ENCODE assay signal across 16 mouse cellular contexts in the genomic region with DNA sequence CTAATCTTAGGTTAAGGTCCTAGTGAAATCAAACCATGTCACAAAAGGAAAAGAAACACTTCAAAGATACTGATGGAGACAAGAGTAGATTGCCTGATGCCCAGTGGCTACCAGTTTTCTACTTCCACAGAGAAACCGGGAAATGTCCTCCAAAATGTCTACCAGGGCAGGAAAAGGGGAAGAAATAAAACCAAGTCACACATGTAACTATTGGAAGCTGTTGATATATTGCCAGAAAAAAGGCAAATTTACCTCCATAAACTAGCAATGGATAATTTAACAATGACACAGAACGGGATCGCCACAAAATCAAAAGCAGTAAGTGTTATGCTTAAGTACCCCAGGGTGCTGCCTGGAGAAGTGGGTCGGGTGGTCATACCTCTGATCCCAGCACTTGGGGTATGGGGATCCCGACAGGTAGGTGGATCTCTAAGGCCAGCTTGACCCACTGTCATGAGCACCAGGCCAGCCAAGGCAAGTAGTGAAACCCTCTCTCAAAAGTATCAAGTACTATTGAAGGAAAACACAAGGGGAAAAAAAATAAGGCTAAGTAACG. TPM values are rescaled to one million over a fixed set of nuclear protein-coding genes. Genes with fewer than 3 reads are reported as not detected.
DNase-seq lines count a peak whose midpoint lies in the region.
"Had no signal": no experiment of that assay in that cellular context is flagged by ENCODE, and none has a peak within 500 bp of the region (broad histone marks: within the 10 kb centered on the region; RNA-seq: fewer than 3 reads in every experiment).

No protein-coding gene starts in this region.

- peak; percentile 76 for DNase-seq in heart, adult 11 months
- no peak for DNase-seq in heart, adult 18-20 months
- peak; percentile 2 for DNase-seq in layer of hippocampus, adult 9-11 months
- no peak for DNase-seq in layer of hippocampus, adult 11-12 months (ENCODE audit: low spot score)
- peak; percentile 40 for DNase-seq in testis, postnatal 10 days (ENCODE audit: low spot score)
- no peak for DNase-seq in testis, postnatal 14 days (ENCODE audit: low spot score)
- DNase-seq in kidney, adult 11 months = no peak
- DNase-seq: adrenal gland, adult 8-10 months; cerebellum, adult 8-10 months; cerebellum, postnatal 36 days; gastrocnemius, postnatal 25 days; heart, adult 2 months; kidney, postnatal 25 days; right cerebral cortex, adult 18-20 months; thymus, postnatal 4 days had no signal

RNA-seq across cellular contexts. Expression of a gene that starts 14.5 kb away (rescaled TPM):
- total RNA-seq in heart, adult 18-20 months (2021) = 1 to 10 TPM; 9.1 to 9.4 TPM

RNA-seq across cellular contexts. Expression of a gene that starts 24.9 kb away (rescaled TPM):
- total RNA-seq in heart, adult 18-20 months (2021) = 1 to 10 TPM; 4.3 to 7.8 TPM
- total RNA-seq: monocyte, adult 5-6 weeks had no signal

Comparison
In these comparisons a context has a peak if more than half of its experiments do, and no peak if none do; other contexts are left out.
1. DNase-seq: peak in heart, adult 11 months (single experiment), layer of hippocampus, adult 9-11 months (single experiment) and testis, postnatal 10 days (single experiment); none in heart, adult 18-20 months (0 of 2), layer of hippocampus, adult 11-12 months (single experiment), testis, postnatal 14 days (single experiment) and kidney, adult 11 months (single experiment).